Mouse (Mus musculus): ENCODE results near the gene Dmwd.

DNA sequence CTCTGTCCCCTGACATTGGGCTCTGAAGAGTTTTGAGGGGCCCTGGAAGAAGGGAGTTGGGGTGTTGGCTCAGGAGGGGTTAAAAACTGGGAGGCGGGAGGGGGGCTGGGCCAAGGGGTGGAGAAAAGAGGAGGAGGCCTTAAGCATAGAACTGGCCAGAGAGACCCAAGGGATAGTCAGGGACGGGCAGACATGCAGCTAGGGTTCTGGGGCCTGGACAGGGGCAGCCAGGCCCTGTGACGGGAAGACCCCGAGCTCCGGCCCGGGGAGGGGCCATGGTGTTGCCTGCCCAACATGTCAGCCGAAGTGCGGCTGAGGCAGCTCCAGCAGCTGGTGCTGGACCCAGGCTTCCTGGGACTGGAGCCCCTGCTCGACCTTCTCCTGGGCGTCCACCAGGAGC, 7.7 kb downstream of the Dmwd start, which contains the start of gene Dmpk:
- no peak for TF ChIP-seq POLR2A (IDR thresholded peaks at IDR 0.05; ENCODE audit: insufficient read depth, low read depth, low read length)
- TF ChIP-seq CTCF (IDR thresholded peaks at IDR 0.05; ENCODE audit: insufficient read depth, low read depth, low read length): no peak

All from olfactory bulb, adult 2 months (tissue).